Mouse (Mus musculus) heart, postnatal 4 days (tissue): ENCODE results near the gene Ephb3. TPM values are rescaled to one million over a fixed set of nuclear protein-coding genes. Genes with fewer than 3 reads are reported as not detected.
"Not testable (repeated sequence)": the region's sequence is repeated elsewhere in the genome, so short reads cannot be mapped to it uniquely, and the experiment has no call there.

Experiments
- DNase-seq: peaks from one replicate; pipeline ENCODE4 v3.0.0; 2021
- total RNA-seq, 2 experiments: library from RNA; stranded (reverse); gene quantifications; 2 replicates each; pipeline ENCODE4 v1.2.3; 2021

Gene Ephb3
- 10 to 100 TPM; 14.3 to 14.8 TPM for total RNA-seq

DNA sequence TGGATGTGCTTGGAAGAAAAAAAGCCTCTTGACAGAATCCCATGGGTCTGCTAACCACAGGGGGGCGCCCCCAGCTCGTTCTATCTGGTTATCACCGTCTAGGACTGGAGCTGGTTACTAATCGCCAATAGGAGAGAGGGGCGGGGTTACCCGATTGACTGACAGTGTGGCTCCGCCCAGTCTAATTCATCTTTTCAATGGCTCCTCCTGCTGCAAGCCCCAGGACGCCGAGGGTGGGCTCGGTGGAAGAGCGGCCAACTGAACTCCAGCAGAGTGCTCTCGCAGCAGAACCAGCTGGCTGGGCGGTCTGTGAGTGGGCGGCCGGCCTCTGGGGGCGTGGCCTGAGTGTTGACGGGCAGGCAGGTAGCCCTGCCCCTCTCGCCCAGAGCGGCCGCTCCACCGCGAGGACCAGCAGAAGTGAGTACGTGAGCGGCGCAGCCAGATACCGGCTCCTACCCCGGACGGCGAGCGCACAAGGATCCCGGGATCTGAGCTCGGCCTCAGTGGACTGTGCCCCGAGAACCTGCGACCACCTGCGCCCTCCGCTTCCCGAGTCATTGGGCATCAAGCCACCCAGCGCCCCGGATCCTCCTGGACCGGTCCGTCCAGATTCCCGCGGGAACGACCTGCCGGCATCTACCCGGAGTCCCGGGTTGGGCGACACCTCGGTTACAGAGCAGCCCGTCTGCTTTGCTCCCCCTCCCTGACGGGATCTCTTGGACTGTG is at the start of gene Ephb3:
TSS of gene Ephb3 (plus strand) at position 389 of the 726 bp plus-strand sequence.
- DNase-seq, result peak; percentile 100

DNA sequence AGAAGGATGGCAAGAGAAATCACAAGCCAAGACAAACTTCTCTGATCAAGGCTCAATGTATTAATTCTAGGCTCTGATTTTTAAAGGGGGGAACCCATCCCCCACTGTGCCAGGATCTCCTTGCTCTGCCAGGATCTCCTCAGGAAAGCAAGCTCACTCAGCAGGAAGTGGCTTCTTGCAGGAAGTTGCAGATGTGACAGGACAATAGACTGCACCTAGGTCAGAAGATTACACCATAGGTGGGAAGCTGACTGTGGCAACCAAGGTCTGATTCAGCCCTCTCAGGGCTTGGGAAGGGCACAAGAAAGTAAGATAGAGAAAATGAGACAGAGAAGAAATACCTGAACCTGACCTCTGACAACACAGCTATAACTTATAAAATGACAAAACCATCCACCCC is 48.3 kb upstream of the Ephb3 start:
- not testable (repeated sequence) for DNase-seq

GRCm38 (mm10) chr16:21159226-21159625 is 45.3 kb upstream of the Ephb3 start:
- DNase-seq, result not testable (repeated sequence)

- DNase-seq, result not testable (repeated sequence)
These were observed 41.1 kb upstream of the Ephb3 start for GRCm38 (mm10) chr16:21163423-21163822.

DNA sequence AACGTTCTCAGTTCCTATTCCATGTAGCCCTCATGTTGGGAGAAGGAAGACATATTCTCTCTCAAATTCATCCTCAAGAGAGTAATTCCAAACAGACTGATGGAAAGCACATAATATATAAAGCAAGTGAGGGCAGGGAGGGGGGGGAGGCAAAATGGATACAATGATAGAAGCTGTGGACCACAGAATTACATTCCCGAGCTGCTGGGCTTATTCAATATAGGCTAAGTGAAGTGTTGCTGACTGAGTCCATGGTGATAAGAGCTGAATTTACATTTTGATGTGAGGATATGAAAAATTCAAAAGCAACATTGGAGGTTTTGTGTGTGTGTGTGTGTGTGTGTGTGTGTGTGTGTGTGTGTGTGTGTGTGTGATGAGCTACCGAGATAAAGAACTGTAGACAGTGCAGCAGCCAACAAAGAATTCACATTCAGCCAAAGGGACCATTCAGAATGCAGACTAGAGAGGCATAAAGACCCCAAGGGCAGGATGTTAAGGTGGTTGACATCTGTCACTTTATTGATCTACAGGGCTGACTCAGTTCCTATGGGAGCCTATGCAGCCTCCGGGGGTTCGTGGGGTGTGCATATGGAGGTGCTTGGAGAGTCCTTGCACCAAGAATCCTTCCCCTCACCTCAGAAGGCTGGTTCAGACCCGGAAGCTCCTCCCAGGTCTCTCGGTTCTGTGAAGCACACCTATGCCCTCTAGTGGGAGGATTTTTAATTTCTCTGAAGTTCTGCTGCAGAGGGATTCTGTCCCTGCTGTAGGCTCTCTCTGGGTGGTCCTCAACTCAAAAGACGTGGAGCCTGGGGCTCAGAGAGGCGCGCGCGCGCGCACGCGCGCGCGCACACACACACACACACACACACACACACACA is 39.0 kb upstream of the Ephb3 start:
- not testable (repeated sequence) for DNase-seq

- DNase-seq, result no peak
These were observed 35.8 kb upstream of the Ephb3 start for GRCm38 (mm10) chr16:21168730-21169129.

GRCm38 (mm10) chr16:21175236-21175635 is 29.3 kb upstream of the Ephb3 start:
- no peak for DNase-seq

DNA sequence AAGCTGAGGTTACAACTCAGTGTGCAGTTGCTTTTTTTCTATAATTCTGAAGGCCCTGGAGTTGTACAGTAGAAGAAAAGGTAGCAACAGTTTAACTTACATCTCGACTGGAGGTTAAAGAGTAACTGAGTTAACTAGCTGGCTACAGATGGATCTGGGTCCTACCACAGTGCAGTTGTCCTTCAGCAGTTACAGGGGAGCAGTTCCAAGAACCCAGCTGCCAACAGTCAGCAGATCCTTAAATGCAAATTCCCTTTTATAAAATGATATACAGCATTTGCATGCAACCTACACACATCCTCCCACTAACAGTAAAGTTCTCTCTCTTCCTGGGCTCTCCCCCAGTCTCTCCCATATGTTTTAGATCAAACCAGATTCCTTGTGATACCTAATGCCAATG is 22.4 kb upstream of the Ephb3 start:
- DNase-seq, result no peak

DNA sequence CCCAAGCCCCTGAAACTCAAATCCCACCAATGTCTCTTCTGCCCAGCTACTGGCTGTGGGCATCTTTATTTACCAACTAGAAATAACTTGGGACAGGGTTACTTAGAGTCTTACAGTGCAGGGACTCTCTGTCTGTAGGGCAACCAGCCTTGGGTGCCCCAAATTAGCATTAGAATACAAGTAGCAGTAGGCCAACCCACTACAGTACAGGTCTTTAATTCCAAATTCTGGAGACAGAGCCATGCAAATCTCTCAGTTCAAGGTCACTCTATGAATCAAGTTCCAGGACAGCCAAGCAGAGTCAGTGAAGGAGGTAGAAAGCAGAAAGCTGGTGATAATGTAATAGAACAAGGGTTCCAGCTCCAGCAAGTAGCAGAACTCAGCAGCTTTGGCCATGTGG is 19.9 kb upstream of the Ephb3 start:
- DNase-seq, result no peak

DNA sequence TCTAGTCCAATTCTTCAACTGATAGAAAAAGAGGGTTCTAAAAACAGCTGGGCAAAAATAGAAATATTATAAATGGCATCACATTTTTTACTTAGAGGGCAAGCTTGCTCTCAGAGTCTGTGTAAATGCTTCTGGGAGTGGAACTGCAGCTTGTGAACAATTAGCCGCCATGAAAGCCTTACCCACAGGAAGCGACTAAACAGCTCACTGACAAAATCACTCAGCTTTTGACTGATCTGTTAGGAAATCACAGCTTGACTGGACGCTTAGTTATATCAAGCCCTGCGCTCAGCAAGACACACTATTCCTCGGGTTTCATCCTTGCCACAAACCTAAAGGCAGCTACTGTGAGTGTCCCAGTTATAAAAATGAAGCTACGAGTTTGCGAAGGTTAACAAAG is 17.0 kb upstream of the Ephb3 start:
- no peak for DNase-seq

DNA sequence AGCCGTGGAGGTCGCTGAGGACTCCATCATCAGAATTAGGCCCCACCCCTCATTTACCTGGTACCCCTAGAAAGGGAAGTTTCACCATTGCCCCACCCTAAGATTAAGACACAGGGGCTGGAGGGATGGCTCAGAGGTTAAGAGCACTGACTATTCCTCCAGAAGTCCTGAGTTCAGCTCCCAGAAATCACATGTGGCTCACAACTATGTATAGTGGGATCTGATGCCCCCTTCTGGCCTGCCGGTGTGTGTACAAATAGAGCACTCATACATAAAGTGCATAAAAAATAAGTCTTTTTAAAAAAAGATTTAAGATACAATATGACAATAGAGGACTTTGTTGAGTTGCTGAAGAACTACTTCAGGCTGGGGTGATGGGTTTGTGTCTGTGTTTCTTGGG is 16.2 kb upstream of the Ephb3 start:
- no peak for DNase-seq

DNA sequence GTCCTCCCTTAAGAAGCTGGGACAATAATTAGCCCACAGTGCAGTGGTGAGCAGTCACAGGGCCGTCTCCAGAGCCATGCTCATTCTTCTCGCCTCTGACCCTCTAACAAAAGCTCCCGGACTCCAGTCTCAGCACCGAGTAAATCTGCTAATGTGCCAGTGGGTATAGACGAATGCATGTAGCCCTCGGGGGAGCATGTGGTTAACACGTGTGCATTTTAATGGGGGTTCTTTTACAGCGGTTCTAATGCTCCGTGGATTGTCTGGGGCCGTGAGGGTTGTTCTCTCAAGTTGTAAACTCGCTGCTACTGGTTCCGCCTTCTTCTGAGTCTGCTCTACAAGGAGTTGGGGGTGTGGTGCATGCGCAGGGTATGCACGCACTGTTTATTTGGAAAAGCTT is 13.0 kb upstream of the Ephb3 start:
- no peak for DNase-seq

DNA sequence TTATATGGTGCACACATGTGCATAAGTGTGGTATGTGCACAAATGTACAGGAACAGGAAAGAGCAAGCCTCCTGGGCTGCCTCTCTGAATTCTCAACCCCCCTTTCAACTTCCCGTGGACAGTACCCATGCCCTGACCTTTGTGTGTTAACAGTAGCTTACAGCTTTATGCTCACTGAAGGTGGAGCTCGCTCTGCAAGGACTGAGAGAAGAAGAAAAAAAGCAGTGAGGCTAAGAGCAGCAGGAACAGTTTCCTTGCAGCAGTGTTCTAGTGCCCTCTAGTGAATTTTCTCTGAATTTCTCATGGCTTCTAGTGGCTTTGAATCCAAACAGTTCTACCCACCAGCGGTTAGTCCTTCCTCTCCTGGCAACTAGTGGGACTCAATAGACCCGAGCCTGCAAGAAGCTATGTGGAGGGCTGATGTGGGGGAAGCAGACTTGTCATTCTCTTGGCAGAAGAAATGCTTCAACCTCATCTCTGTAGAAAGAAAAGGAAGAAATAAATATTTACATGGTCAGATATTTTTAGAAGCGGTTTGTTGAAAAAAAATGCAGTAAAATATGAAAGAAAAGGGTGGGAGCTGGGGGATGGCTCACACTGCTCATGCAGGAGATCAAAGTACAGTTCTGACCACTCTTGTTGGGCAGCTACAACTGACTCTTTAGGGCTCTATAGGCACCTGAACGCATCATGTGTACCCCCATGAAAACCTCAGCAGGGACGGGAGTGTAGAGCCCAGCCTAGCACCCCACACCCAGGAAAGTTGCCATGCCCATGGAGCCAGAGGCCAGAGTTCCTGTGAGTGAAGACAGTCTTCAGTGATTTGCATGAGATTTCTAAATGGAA is 11.8 kb upstream of the Ephb3 start:
- DNase-seq, result peak; percentile 26

DNA sequence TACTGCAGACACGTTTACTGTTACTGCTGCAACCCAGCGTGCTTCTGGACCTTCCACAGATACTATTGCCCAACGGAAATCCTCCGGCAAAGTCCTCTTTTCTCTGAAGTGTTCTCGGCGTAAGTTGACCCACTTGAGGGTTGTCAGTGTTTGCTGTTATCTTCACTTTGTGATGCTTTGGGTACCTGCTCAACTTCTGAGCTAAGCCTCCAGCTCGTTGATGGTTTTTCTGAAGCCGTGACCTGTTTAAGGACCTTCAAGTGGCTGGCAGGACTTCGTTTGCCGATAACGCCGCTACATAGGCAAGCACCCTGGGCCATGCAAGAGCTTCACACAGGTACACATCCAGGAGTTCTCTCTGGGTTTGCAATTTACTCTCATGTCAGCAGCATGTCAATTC is 10.4 kb upstream of the Ephb3 start:
- no peak for DNase-seq

- DNase-seq, result no peak
These were observed 9.2 kb upstream of the Ephb3 start for GRCm38 (mm10) chr16:21195260-21195866.

DNA sequence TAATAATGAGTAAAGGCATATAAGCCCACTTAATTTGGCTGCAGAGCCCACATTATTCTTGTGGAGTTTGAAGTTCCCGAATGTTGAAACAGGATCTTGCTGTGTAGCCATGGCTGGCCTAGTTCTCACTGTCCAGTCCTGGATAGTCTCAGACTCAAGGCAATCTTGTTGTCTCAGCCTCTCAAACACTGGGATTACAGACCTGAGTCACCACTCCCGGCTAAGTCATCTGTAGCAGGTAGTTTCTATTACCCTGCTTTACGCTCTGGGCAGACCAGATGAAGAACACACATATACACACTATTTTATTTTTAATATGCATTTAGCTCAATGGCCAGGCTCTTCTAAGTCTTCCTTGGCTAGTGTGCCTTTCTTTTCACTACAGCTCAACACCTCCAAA is 8.0 kb upstream of the Ephb3 start:
- no peak for DNase-seq

GRCm38 (mm10) chr16:21197542-21197941 is 7.0 kb upstream of the Ephb3 start:
- DNase-seq, result no peak

GRCm38 (mm10) chr16:21198006-21198405 is 6.5 kb upstream of the Ephb3 start:
- no peak for DNase-seq

DNA sequence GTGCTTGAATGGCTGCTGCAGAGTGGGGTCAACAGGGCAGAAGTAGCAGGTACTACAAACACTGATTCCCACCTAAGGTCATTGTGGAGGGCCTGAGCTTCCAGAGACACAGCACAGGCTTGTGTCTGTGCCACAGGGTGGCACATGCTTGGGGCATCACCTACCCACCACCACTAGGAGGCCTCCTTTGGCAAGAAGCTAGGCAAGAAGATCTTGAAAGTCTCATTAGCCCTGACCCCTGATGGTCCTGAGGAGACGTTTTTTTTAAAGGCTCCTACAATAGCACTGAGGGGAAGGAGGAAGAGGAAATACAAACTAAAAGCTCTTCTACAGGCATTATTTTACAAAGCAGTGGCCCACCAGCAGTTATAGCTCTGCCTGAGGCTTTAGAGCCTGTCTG is 6.0 kb upstream of the Ephb3 start:
- no peak for DNase-seq

DNA sequence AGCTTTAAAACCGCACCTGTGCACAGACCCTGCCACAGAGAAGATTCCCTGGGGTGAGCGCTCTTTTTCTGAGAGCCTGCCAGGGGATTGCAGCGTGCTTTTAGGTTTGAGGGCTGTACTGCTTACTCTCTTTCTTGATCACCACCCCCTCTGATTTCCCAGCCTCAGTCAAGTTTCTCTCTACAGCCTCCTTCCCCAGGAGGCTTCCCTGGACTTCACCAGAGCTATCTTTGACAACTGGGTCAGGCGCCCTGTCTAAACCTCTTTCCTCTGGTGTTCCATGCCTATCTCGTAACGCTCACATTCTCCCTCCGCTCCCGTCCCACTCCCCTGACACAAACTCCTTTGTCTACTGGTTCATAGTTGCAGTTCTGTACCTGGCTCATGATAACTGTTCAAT is 5.1 kb upstream of the Ephb3 start:
- no peak for DNase-seq

GRCm38 (mm10) chr16:21202731-21203130 is 1.8 kb upstream of the Ephb3 start:
- DNase-seq, result no peak

- DNase-seq, result peak; percentile 33
These were observed 735 bp downstream of the Ephb3 start for GRCm38 (mm10) chr16:21205093-21205886.
